Mouse (Mus musculus): Measurements from ENCODE around the gene Lrrc59. TPM values are rescaled to one million over a fixed set of nuclear protein-coding genes. Genes with fewer than 3 reads are reported as not detected.

The Lrrc59 gene
- 10 to 100 TPM; 84.6 to 87.2 TPM for total RNA-seq (2021)
- long read RNA-seq, transcript Lrrc59-201 (7 exons, 2,837 nt) = major isoform, 137 of 149 reads
- long read RNA-seq, partial matches to known transcripts = 6 of 149 reads
- long read RNA-seq, other reads (novel, unspliced or antisense) = 6 of 149 reads

GRCm38 (mm10) chr11:94629199-94629883, at the start of gene Lrrc59:
Gene Lrrc59 (plus strand): TSS chr11:94629767.
- DNase-seq (ENCODE audit: low spot score in 2 of 2) = peak; percentile 98

- no peak for DNase-seq (ENCODE audit: low spot score in 2 of 2)
Measured at GRCm38 (mm10) chr11:94580111-94580740, 49.3 kb upstream of the Lrrc59 start.

GRCm38 (mm10) chr11:94585091-94585490, 44.5 kb upstream of the Lrrc59 start:
- DNase-seq (ENCODE audit: low spot score in 2 of 2) = no peak

GRCm38 (mm10) chr11:94587511-94587910, 42.1 kb upstream of the Lrrc59 start:
- no peak for DNase-seq (ENCODE audit: low spot score in 2 of 2)

GRCm38 (mm10) chr11:94596311-94596852, 33.2 kb upstream of the Lrrc59 start:
- DNase-seq (ENCODE audit: low spot score in 2 of 2) = no peak

GRCm38 (mm10) chr11:94597319-94597718, 32.2 kb upstream of the Lrrc59 start:
- DNase-seq (ENCODE audit: low spot score in 2 of 2) = peak in 1 of 2 experiments; percentile 32

GRCm38 (mm10) chr11:94598437-94599120, 31.0 kb upstream of the Lrrc59 start:
- DNase-seq (ENCODE audit: low spot score in 2 of 2) = no peak

- DNase-seq (ENCODE audit: low spot score in 2 of 2) = no peak
Measured at GRCm38 (mm10) chr11:94600447-94600846, 29.1 kb upstream of the Lrrc59 start.

GRCm38 (mm10) chr11:94601321-94602281, 28.0 kb upstream of the Lrrc59 start, which contains the start of gene Acsf2:
Gene Acsf2 (minus strand): TSS chr11:94601871.
- DNase-seq (ENCODE audit: low spot score in 2 of 2) = peak; percentile 51 to 64

GRCm38 (mm10) chr11:94602356-94602955, 27.1 kb upstream of the Lrrc59 start:
- DNase-seq (ENCODE audit: low spot score in 2 of 2) = no peak

GRCm38 (mm10) chr11:94610744-94611740, 18.5 kb upstream of the Lrrc59 start:
- no peak for DNase-seq (ENCODE audit: low spot score in 2 of 2)

- no peak for DNase-seq (ENCODE audit: low spot score in 2 of 2)
Measured at GRCm38 (mm10) chr11:94614603-94615002, 15.0 kb upstream of the Lrrc59 start.

- no peak for DNase-seq (ENCODE audit: low spot score in 2 of 2)
Measured at GRCm38 (mm10) chr11:94615494-94615893, 14.1 kb upstream of the Lrrc59 start.

- DNase-seq (ENCODE audit: low spot score in 2 of 2) = no peak
Measured at GRCm38 (mm10) chr11:94617646-94618045, 11.9 kb upstream of the Lrrc59 start.

GRCm38 (mm10) chr11:94620766-94621457, 8.7 kb upstream of the Lrrc59 start:
- DNase-seq (ENCODE audit: low spot score in 2 of 2) = no peak

- DNase-seq (ENCODE audit: low spot score in 2 of 2) = no peak
Measured at GRCm38 (mm10) chr11:94621458-94621852, 8.1 kb upstream of the Lrrc59 start.

GRCm38 (mm10) chr11:94622162-94622561, 7.4 kb upstream of the Lrrc59 start:
- no peak for DNase-seq (ENCODE audit: low spot score in 2 of 2)

- no peak for DNase-seq (ENCODE audit: low spot score in 2 of 2)
Measured at GRCm38 (mm10) chr11:94629884-94630198, 274 bp downstream of the Lrrc59 start.
